Mouse (Mus musculus) adrenal gland (tissue): ENCODE measurements around the gene Abtb2.

Source experiments
- intact Hi-C: fragments of 180-260 bp; cut with DNase I; formaldehyde crosslinking; loops from one replicate; pipeline ENCODE4 v1.15.1; 2025

The Abtb2 gene

GRCm38 (mm10) chr2:103609499-103609898 is 43.4 kb downstream of the Abtb2 start:
- intact Hi-C loops = loop anchor here (5.0 kb wide), 1 partner anchor 42 kb away; the partner anchor contains the start of gene Abtb2

- intact Hi-C loops = loop anchor here (5.0 kb wide), 1 partner anchor 34 kb away; no protein-coding TSS in a partner anchor
Observed at GRCm38 (mm10) chr2:103610831-103611535, 44.9 kb downstream of the Abtb2 start.

DNA sequence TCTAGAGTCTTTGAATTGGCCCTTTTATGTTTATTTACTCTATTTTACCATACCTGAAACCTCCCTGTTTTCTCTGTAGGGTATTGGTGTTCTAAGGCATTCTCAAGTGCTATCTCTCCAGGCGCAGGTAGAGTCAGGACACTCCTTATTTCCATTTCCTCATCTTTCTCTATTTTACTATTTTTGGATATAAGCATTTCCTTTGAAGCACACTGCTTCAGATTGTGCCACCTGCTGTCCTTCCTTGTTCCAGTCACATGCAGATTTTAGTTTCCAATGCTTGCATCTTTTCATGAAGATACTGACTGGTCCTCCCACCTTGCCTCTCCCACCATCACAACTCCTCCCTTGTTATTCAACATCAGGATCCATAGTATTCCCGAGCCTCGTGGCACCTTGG is 47.8 kb downstream of the Abtb2 start:
- intact Hi-C loops = loop anchor here (5.0 kb wide), 1 partner anchor 37 kb away; no protein-coding TSS in a partner anchor

DNA sequence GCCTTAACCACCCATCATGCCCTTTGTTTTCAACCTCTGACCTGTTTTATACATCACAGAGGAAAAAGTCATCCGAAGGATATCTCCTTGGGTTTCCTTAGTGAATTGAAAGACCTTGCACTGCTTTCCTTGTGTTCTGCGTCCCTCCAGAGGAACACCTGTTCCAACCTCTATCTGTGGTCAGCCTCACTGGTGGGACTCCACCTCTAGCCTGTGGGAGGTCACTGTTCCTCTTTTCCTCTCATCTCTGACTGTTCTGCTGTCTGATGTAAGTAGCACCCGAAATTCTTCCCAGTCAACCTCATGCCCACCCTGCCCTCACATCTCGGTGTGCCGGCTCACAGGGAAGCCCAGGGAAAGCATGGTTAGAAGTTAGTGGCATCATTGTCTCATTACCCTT is 48.9 kb downstream of the Abtb2 start:
- intact Hi-C loops = no loop called here

GRCm38 (mm10) chr2:103618407-103618806 is 52.3 kb downstream of the Abtb2 start:
- intact Hi-C loops = no loop called here

GRCm38 (mm10) chr2:103622950-103623349 is 56.8 kb downstream of the Abtb2 start:
- intact Hi-C loops = no loop called here

- intact Hi-C loops = no loop called here
Observed at GRCm38 (mm10) chr2:103625349-103625932, 59.3 kb downstream of the Abtb2 start.

GRCm38 (mm10) chr2:103627101-103627500 is 61.0 kb downstream of the Abtb2 start:
- intact Hi-C loops = no loop called here

GRCm38 (mm10) chr2:103629956-103630355 is 63.8 kb downstream of the Abtb2 start:
- intact Hi-C loops = no loop called here

DNA sequence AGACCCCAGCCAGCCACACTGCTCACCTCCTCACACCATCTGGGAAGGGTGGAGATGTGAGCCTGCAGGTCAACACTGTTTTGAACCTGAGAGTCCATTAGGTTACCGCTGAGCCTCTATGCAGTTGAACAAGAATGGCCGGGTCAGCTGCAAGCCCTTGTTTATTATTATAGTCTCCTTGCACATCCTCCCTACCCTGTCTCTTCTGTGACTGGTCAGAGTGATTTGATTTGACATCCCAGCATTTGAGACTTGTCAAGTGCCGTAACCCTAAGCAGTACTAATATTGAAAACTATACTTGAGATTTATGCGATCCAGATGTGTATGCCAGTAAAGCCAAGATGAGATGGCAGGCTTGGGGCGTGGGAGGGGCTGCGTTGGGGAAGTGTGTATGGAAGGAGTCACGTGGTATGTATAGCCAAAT is 65.2 kb downstream of the Abtb2 start:
- intact Hi-C loops = no loop called here

DNA sequence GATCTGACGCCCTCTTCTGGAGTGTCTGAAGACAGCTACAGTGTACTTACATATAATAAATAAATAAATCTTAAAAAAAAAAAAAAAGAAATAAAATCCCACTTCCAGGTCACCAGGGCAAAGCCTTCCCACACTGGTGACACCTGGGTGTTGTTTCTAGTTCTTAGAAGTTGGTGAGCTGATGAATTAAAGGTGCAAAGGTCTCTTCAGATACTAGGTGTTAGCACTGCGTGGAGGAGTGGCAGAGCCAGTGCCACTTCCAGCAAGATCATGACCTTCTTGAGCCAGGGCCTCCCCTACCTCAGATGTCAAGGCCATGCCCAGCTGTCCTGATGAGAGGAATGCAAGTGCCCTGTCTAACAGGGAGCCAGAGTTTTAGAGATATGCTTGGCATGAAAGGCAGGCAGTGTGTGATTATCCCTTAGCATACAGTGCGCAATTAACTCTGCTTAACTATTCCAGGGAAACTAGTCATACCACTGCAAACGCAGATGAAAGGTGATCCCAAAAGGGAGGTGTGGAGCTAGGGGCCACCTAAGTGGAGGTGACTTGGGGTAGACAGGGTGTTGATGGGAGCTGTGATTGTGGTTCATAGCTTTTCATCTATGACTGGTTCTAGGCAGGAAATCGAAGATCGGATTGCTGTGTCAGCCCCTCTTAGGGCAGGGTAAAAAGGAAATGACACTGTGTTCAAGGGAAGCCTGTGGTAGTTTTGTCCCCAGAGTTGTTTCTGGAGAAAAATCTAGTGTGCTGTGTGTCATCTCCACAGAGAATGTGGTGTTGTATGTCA is 66.2 kb downstream of the Abtb2 start:
- intact Hi-C loops = no loop called here

GRCm38 (mm10) chr2:103632926-103633250 is 66.8 kb downstream of the Abtb2 start:
- intact Hi-C loops = no loop called here

- intact Hi-C loops = loop anchor here (5.0 kb wide), 1 partner anchor 69 kb away; the partner anchor contains the start of gene Abtb2
Observed at GRCm38 (mm10) chr2:103635731-103636487, 69.8 kb downstream of the Abtb2 start.

- intact Hi-C loops = loop anchor here (5.0 kb wide), 1 partner anchor 70 kb away; the partner anchor contains the start of gene Abtb2
Observed at GRCm38 (mm10) chr2:103637385-103637784, 71.3 kb downstream of the Abtb2 start.

DNA sequence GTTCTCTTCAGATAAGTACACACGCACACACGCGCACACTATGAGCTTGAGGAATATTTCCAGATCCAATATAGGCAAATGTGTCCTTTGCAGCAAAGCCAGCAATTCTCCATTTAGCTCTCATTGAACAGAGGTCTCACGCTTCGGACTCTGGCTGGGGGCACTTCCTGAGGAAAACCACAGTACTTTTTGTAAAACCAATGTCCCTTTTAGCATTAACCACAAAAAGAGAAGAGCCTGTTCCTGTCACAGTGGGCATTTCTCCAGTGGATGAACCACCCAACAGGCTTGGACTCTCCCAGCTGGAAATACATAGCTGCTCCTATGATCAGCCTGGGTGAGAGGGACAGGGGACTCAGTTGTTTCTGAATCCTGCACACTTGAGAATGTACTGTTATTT is 71.8 kb downstream of the Abtb2 start:
- intact Hi-C loops = loop anchor here (5.0 kb wide), 1 partner anchor 71 kb away; the partner anchor contains the start of gene Abtb2

GRCm38 (mm10) chr2:103639701-103640100 is 73.6 kb downstream of the Abtb2 start:
- intact Hi-C loops = loop anchor here (5.0 kb wide), 1 partner anchor 72 kb away; the partner anchor contains the start of gene Abtb2

GRCm38 (mm10) chr2:103640861-103641260 is 74.8 kb downstream of the Abtb2 start:
- intact Hi-C loops = no loop called here

- intact Hi-C loops = no loop called here
Observed at GRCm38 (mm10) chr2:103643584-103644211, 77.6 kb downstream of the Abtb2 start.

- intact Hi-C loops = no loop called here
Observed at GRCm38 (mm10) chr2:103644418-103644817, 78.3 kb downstream of the Abtb2 start.

GRCm38 (mm10) chr2:103650314-103650879 is 84.3 kb downstream of the Abtb2 start:
- intact Hi-C loops = no loop called here
